Mouse (Mus musculus) adrenal gland, postnatal 4 days (tissue): ENCODE data around the gene Csf3. TPM values are rescaled to one million over a fixed set of nuclear protein-coding genes. Genes with fewer than 3 reads are reported as not detected.
"Not testable (repeated sequence)": the region's sequence is repeated elsewhere in the genome, so short reads cannot be mapped to it uniquely, and the experiment has no call there.

Experiments used
- DNase-seq, 2 experiments: peaks; one replicate each; pipeline ENCODE4 v3.0.0; 2021 to 2022; ENCODE audit warnings: low spot score in 2 of 2, mixed read lengths in 2 of 2
- long read RNA-seq, 2 experiments: library from polyadenylated mRNA; stranded (forward); transcript quantifications; one replicate each; pipeline ENCODE4 v2.0.0; 2021
- total RNA-seq, 2 experiments: library from RNA; stranded (reverse); gene quantifications; 2 replicates each; pipeline ENCODE4 v1.2.3; 2021

Gene Csf3
- not detected for total RNA-seq
- long read RNA-seq, experiment 1, partial matches to known transcripts: 1 of 1 reads
- long read RNA-seq, experiment 1, other reads (novel, unspliced or antisense): 0 of 1 reads
- long read RNA-seq, experiment 2: 0 reads

GRCm38 (mm10) chr11:98701213-98701670, at the start of gene Csf3:
Gene Csf3 (plus strand): TSS chr11:98701263.
- no peak for DNase-seq

GRCm38 (mm10) chr11:98655076-98655475, 46.0 kb upstream of the Csf3 start:
- peak in 1 of 2 experiments; percentile 19 for DNase-seq

- no peak for DNase-seq
Observed at GRCm38 (mm10) chr11:98660517-98660916, 40.5 kb upstream of the Csf3 start.

GRCm38 (mm10) chr11:98664091-98664490, 37.0 kb upstream of the Csf3 start, which contains the start of gene Gsdma:
Gene Gsdma (plus strand): TSS chr11:98664351.
- DNase-seq: no peak

GRCm38 (mm10) chr11:98668984-98669383, 32.1 kb upstream of the Csf3 start:
- DNase-seq: no peak

- no peak for DNase-seq
Observed at GRCm38 (mm10) chr11:98671284-98671815, 29.7 kb upstream of the Csf3 start.

GRCm38 (mm10) chr11:98671857-98672256, 29.2 kb upstream of the Csf3 start:
- DNase-seq: no peak

- DNase-seq: no peak
Observed at GRCm38 (mm10) chr11:98672482-98672881, 28.6 kb upstream of the Csf3 start.

- peak in 1 of 2 experiments; percentile 41 for DNase-seq
Observed at GRCm38 (mm10) chr11:98673136-98673535, 27.9 kb upstream of the Csf3 start.

GRCm38 (mm10) chr11:98675829-98676363, 25.2 kb upstream of the Csf3 start:
- no peak for DNase-seq

- no peak for DNase-seq
Observed at GRCm38 (mm10) chr11:98680023-98680422, 21.0 kb upstream of the Csf3 start.

- not testable (repeated sequence) for DNase-seq
Observed at GRCm38 (mm10) chr11:98680595-98680994, 20.5 kb upstream of the Csf3 start.

GRCm38 (mm10) chr11:98681186-98681585, 19.9 kb upstream of the Csf3 start:
- DNase-seq: no peak

- DNase-seq: peak; percentile 94 to 95
Observed at GRCm38 (mm10) chr11:98681786-98682745, 19.0 kb upstream of the Csf3 start, which contains the start of gene Psmd3. Gene Psmd3 (plus strand): TSS chr11:98682554.

GRCm38 (mm10) chr11:98682811-98683210, 18.3 kb upstream of the Csf3 start:
- DNase-seq: no peak

- DNase-seq: no peak
Observed at GRCm38 (mm10) chr11:98685642-98686041, 15.4 kb upstream of the Csf3 start.

- DNase-seq: no peak
Observed at GRCm38 (mm10) chr11:98686976-98687375, 14.1 kb upstream of the Csf3 start.

- no peak for DNase-seq
Observed at GRCm38 (mm10) chr11:98688009-98688408, 13.1 kb upstream of the Csf3 start.

- DNase-seq: no peak
Observed at GRCm38 (mm10) chr11:98693201-98693600, 7.9 kb upstream of the Csf3 start.

GRCm38 (mm10) chr11:98693746-98694145, 7.3 kb upstream of the Csf3 start:
- DNase-seq: no peak

GRCm38 (mm10) chr11:98694301-98694700, 6.8 kb upstream of the Csf3 start:
- DNase-seq: no peak

GRCm38 (mm10) chr11:98695408-98695807, 5.7 kb upstream of the Csf3 start:
- no peak for DNase-seq
